Mouse (Mus musculus) testis, postnatal 14 days (tissue): Measurements from ENCODE around the gene Gramd1b.

Experiments used
- DNase-seq: peaks from one replicate; pipeline ENCODE4 v3.0.0; 2021; ENCODE audit warnings: low spot score

The Gramd1b gene

DNA sequence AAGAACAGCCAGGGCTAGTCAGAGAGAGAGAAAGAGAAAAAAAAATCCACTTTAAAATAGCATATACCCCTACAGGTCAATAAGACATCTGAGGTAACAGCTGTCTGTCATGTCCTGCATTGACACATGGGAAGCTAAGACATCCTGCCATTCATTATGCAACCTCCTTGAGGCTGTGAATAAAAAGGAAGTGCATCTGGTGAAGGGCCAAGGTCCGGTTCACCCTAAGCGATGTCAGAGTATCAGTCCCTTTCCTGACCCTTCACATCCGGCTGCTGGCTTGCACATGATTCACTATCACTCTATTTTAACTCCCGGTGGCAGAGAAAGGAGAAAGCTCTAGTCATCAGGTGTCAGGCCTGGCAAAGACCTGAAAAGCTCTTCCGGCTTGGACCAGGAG, 73.7 kb downstream of the Gramd1b start:
- no peak for DNase-seq

DNA sequence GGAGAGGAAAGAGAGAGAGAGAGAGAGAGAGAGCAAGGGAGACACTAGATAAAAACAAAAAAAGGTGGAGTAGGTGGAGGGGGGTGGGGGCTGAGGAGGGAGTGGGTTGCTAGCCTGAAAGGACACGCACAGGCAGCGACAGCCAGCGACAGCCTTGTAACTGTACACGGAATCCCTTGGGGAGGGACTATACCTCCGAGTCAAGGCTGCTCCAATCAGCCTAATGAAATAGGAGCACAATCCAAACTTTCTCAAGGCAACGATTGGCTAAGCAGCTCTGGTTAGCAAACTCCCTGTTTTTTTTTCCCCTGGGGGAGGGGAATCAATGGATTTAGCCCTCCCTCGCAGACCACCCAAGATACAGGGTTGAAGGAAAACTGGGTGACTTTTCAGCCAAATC, 75.0 kb downstream of the Gramd1b start:
- DNase-seq: peak; percentile 68

DNA sequence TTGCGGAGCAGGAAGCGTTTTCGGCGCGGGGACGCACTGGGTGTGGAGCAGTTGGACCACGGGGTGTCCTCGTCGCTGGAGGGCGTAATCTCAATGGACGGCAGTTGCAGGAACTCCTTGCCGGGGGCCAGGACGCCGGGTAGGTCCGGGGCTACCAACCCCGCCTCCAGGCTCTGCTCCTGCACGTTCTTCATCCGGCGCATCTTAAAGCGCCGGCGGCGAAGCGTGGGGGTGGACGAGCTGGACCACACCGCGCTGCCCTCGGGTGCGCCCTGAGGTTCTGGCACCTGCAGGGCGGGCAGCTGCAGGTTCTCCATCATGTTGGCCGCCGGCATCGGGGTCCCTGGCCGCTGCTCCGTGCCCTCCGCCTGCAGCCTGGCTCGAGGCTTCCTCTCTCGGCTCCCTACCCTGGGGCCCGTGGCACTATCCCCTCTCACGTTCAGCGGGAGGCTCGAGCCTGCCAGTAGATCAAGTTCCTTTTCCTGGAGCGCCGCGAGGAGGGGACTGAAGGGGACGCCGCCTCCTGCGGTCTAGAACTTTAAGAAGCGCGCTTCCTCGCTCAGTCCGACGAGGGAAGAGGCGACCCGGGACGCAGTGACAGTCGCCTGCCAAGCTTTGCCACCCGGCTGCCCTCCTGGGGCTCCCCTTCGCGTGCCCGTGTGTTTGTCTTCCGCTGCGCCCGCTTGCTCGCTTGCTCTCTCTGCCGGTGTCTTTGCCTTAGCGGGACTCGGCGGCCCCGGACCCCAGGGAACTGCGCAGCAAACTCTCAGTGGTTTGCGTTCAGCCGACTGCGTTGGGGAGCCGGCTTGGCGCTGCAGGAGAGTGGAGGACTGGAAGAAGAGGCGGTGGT, 75.6 kb downstream of the Gramd1b start:
- DNase-seq: peak; percentile 48

DNA sequence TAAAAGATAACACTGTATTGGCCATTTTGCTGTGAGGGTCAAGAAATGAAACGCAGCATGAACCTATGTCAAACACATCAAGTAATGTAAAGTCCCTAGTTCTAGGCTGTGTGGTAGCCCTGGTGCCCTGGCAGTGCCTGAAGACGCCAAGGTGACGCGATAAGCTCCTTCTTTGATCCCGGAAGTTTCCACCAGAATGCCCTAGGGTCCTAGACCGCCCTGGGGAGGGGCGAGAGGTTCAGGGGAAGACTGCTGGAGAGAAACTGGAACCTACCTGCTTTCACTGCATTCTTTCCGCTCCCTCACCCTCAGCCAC, 76.2 kb downstream of the Gramd1b start:
- DNase-seq: no peak

DNA sequence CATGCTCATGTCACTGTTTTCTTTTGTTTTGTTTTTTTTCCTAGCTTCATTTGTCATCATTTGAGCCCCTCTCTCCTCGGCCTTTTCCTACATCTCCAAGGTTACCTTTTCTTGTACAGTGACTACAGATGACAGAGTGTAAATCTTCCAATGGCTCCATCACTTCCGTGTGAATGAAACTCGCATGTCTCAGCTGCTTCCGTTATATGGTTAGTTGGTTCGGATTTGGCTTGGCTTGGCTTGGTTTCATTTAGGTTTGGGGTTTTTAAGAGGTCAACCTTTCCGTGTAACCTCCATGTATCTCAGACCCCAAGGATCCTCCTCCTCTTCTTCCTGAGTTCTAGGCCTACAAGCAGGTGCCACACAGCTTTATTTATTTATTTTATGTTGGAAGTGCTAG, 77.3 kb downstream of the Gramd1b start:
- no peak for DNase-seq

DNA sequence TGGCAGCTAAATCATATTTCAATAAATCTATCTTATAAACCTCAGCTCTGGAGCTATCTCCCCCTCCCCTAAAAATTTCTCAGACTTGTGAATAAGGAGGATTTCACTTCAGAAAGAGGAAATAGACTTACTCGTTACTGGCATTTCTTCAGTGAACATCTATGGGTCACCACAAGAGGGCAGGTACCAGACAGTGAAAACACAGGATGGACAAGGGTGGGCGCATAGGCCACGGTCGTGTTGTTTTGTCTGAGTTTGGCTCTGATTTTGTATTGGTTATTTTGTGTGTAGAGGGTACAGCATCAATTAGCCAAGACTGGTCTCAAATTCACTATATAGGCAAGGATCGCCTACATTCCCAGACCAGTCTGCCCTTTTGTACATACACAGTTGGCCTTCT, 79.0 kb downstream of the Gramd1b start:
- no peak for DNase-seq

DNA sequence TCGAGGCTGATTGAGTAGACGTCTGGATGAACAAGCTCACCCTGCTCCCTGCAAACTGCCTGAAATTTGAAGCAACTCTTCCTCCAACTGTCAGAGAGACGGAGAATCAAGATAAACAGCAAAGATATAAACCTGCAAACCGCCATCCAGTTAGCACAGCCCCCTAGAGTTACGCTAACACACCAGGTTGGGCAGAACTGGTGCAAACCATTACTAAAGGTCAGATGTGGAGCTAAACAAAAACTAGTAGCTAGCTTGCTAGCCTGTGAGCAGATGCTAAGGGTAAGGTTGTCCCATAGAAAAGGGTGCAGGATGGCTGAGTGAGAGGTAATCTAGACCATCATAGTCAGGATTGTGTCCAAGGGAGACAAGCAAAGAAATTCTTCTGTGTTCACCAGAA, 80.4 kb downstream of the Gramd1b start:
- no peak for DNase-seq

DNA sequence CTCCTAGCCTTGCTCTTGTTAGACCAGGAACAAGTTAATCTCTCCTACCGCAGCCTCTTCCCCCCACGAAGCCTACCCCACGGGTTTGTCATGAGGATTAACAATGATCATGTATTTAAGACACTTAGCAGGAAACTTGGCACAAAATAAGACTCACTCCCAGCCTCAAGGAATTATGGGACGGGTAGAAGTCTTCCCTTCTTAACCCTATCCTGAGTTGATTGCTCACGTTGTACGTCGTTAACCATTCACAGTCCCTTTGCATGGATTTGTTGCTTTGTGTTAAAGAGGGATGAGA, 80.8 kb downstream of the Gramd1b start:
- no peak for DNase-seq

DNA sequence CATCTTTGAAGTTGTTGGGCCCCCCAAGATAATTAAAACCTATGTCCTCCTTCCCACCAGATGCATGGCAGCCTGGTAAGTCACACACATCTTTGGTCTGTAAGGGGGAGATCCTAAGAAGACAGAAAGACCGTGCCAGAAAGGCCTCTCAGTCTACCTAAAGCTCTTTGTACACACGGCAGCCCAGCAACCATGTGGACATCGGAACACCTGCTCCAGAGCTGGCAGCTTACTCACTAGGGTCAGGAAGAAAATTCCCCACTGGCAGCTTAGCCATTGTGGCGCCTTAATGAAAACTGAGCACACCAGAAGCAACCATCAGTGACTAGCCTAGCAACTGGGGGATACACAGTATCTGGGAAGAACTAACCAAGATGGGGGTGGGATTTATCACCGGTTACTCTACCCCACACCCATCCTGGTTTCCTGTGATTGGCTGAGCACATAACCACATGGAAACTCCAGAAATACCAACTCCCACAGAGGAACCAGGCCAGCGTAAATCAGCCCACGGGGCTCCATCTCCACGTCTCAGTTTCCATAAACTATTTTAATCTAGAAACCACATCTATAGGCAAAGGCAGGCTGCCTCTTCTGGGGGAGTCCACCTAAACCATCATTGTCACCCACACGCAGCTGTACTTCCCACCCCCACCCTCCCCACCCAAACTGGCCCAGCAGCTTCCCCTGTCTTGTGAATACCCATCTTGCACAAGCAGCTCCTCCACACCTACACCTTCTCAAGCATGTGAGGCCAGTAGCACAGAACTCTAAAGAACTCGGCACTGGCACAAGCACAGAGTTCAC, 81.4 kb downstream of the Gramd1b start:
- DNase-seq: no peak

DNA sequence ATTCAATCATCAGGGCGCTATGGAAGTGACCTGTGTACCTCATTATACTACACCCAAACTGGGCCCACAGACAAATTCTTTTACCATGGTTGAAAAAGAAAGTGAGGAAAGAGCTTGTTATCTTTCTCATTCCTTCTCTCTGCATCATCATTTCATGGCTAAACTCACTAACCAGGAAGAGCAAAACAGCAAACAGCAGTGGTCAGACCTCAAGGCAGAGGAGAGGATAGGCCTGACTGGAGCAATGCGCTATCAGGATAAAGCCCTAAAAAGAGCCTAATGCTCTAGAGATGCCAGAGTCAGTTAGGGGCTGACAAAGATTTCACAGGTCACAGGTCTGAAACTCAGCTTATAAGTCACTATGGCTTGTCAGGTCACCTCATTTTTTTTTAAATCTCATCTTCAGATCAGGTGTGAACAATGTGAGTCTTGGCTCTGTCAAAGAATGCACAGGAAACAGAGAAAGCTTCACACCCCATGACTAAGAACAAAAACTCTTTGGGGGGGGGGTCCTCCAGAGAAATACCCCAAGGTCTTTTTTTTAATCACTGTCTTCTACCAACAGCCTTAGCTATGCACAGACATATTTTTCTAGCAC, 82.4 kb downstream of the Gramd1b start:
- DNase-seq: no peak

DNA sequence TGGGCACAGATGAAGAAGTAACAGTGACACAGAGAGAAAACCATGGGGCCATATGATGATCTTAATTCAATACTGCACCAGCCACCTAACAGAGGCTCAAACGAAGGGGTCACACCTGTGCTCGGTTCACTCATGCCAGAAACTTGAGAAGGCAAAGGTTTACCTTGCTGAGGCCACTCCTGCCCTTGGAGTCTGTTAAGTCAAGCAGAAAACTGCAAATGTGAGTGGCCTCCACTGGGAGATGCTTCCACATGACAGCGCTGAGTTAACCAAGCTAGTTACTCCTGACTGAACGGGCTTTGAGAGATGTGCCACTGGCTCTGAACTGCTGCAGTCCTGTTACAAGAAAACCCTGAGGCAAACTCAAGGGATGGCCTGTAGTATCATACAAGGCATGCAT, 83.9 kb downstream of the Gramd1b start:
- DNase-seq: no peak

DNA sequence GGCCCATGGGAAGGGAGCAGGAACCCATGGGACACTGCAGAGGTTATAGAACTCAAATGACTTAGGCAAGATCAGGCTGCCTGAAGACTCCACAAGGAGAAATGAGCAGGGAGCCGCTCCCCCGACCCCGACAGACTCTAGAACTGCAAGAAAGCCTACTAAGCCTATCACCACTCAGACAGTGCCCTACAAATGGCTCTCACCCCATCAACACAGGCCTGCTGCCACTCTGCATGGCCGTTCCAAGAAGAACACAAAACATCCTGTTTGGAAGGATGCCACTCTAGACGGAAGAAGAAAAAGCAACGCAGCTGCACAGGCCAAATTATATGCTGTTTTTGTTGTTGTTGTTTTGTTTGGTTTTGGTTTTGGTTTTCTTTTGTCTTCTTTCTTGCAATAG, 86.2 kb downstream of the Gramd1b start:
- DNase-seq: no peak

DNA sequence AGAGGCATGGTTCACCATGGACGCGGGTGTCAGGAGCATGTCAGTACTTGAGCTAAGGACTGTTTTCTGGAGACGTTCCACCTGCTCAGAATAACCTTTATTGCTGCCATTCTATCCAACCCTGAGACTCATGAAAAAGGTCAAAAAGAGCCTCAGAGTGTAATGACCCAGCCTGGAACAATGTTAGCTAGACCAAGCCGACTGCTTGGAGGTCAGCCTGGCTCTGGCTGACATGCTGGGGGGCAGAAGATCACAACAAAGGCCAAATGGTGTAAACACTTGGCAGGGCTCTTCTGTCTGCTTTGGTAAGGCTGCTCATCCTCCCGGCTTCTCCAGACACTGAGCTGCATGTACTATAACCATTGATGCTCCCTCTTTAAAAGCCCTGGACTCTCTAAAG, 88.4 kb downstream of the Gramd1b start:
- no peak for DNase-seq

DNA sequence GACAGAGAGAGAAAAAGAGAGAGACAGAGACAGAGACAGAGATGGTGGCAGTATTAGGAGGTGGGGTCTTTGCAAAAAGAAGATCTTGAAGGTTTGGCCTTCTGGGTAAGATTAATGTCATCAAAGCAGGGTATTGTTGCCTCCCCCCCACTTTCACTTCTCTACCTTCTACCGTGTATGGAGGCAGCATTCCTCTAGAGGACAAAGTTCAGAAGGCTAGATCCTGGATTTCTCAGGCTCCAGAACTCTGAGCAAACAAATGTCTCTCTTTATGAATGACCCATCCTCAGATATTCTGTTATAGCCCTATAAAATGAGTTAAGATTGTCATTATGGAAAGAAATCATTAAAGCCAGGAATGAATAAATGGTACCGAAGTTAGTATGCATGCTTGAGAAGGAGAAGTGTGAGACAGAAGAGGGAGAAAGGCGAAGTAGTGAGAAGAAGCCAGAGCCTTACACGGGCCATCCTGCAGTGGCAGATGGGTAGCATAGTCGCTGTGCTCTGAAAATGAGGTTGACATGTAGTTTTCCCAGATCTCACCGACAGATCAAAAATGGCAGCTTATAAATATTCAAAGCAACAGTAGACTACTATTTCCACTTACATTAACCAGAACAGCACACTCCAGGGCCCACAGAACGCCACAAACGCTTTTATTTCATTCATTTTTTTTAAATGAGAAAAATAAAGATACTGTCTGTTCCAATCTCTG, 91.1 kb downstream of the Gramd1b start:
- DNase-seq: no peak

DNA sequence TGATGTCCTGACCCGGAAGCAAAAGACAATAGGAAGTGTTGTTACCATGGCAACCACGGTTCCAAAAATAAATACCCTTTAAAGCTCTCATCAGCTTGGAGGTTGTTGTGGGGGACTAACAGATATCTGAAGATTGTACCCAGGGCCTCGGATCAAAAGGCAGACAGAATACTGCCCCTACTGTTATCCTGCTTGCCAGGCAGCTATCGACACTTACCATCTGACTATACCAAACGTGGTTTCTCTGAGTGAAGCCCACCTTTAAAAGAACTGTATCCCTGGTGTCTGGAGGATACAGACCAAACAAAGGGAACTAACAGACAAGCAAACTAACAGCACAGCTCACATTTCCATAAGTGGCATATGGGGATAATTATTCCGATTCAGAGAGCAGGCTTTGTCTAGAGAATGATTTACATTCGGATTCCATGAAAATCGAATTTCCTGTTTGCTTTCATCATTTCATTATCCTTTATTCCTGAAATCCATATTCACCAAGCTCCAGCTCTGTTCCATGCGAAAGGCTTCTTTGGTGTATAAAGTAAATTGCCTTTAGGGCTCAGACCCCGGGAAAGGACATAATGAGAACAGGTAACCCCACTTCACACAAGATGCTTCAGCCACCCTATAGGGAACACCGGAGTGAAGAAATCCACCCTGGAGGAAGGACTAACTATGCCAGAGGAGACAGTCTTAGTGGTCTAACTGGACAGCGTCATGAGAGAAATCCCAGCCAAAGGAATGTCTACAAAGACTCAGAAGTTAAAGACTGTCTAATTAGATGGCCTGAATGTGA, 92.3 kb downstream of the Gramd1b start:
- no peak for DNase-seq

DNA sequence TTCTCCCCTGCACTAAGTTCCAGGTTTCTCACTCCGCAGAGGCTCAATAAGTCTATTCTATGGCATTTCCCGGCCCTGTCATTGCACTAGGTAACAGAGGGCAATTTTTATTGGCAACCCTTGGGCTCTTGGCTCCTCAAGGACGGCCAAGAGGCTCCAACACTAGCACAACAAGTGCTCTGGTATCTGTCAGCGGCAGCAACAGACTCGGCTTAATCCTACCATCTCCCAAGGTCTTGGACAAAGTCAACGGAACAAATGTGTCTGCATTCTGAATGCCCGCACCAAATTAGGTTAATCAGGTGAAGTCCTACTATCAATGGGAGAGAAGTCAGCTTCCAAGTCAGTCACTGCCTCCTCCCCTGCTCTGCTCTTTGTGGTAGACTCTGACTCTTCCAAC, 93.3 kb downstream of the Gramd1b start:
- peak; percentile 50 for DNase-seq

DNA sequence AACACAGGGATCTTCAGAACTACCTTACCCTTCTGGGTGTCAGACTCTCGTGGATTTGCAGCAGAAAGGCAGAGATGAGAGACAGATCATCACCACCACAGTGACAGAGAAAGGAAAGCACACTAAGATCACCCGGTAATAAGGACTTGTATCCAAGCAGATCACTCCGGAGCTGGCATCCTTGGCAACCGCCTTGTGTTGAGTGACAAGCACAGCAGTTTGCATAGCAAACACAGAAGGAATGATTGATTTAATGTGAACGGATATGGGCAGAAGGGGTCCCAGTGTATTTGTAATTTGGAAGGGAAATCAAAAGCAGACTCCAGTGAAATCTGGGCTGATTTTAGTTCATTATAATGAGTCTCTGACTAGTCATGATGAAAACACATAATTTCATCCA, 97.9 kb downstream of the Gramd1b start:
- no peak for DNase-seq

DNA sequence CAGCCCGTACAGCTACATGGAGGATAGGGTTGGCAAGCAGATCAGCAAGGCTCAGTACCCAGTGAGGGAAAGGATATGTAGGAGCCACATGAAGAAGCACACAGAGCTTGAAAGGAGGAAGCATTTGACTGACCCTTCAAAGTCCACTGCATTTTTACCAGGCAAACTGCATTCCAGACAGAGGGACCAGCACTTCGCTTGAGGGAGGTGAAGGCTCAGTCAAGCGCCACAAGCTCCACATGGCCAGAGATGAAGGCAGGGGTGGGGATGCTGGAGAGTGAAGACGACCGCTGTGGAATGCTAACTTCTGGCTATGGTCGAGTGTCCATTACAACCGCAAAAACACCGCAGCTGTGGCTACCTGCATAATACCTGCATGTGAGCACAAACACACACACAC, 100.2 kb downstream of the Gramd1b start:
- DNase-seq: no peak

DNA sequence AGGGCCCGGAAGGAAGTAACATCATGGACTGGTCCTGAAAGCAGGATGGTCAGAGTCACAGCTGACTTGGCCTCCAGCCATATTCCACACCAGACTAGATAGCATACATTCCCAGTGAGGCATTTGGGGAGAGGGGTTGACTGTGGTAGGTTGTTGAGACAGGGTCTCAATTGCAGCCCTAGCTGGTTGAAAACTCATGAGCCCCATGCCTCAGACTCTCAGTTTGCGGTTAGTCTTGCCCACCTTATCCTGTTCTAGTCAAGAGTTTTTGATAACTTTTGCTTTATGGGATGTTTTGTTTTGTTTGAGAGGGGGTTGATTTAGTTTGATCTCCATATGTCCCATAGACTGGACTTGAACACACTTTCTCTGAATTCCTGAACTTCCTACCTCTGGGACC, 103.5 kb downstream of the Gramd1b start:
- no peak for DNase-seq

DNA sequence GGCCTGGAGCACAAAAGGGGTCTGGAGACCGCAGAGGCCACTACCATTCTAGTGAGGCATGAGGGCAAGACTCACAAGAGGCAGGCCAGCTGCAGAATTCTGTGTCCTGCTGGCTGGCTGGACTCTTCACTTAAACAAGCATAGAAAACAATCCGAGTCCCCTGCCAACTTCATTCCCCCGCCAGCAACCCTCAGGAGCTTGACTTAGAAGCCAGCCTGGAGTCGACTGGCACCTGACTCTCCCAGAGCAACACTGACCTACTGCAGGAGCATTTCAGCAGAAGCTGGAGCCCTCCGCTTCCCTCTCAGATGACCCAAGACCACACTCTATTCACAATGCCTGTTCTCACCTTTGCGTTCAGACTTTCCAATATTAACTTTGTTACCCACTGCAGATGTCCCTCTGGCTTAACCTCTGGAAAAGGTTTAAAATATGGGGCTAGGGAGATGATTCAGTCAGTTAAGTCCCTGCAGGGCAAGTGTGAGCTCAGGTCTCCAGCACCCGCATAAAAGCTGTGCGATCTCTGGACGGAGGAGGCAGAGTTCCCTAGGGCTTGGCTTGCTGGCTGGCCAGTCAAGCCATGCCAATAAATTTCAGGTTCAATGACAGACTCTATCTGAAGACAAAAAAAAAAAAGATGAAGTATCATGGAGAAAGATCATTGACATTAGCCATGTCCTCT, 104.8 kb downstream of the Gramd1b start:
- no peak for DNase-seq

DNA sequence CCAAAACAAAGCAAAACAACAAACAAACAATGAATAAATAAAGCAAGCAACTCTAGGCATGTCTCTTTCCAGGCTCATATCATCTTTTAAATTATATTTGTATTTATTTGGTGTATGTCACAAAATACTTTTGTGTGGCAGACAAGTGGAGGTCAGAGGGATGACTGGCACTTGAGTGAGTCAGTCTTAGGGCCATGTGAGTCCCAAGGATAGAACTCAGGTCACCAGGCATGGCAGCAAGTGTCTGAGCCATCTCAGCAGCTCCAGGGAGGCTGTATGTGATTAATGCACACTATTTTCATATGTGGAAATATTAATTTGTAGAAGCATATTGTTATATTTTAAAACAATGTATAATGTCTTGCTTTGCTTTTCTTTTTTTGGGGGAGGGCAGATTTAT, 106.3 kb downstream of the Gramd1b start:
- DNase-seq: no peak
